Mouse (Mus musculus) kidney, postnatal 0 days (tissue): ENCODE measurements around the gene Rap2b. TPM values are rescaled to one million over a fixed set of nuclear protein-coding genes. Genes with fewer than 3 reads are reported as not detected.

ENCODE experiments used
- ATAC-seq: fragments of 200-750 bp; cut with Nextera tagmentation; replicated peaks from 2 replicates; pipeline ENCODE4 v1.8.0; 2017; ENCODE audit warnings: low read depth, moderate number of reproducible peaks, moderate TSS enrichment, moderate library complexity; ENCODE audit not compliant: low FRiP score
- DNase-seq: peaks from one replicate; pipeline ENCODE4 v3.0.0-alpha.2; 2016; ENCODE audit warnings: low spot score
- H3K27ac ChIP-seq: fragments of 300-500 bp; sonication (generic); 2 replicates; pipeline ENCODE4 v1.5.1; 2014; ENCODE audit warnings: mild to moderate bottlenecking
- H3K27me3 ChIP-seq: fragments of 300-500 bp; sonication (generic); 2 replicates; pipeline ENCODE4 v1.6.1; 2014; ENCODE audit warnings: low read length, mixed read lengths; ENCODE audit not compliant: insufficient read depth
- H3K36me3 ChIP-seq: fragments of 300-500 bp; sonication (generic); 2 replicates; pipeline ENCODE4 v1.6.1; 2014; ENCODE audit warnings: low read length, mixed read lengths; ENCODE audit not compliant: insufficient read depth
- H3K4me1 ChIP-seq: fragments of 300-500 bp; sonication (generic); replicated peaks from 2 replicates; pipeline ENCODE4 v1.6.1; 2014; ENCODE audit warnings: antibody characterized with exemption, low read length, mixed read lengths; ENCODE audit not compliant: insufficient read depth
- H3K4me2 ChIP-seq: fragments of 300-500 bp; sonication (generic); 2 replicates; pipeline ENCODE4 v1.6.1; 2014; ENCODE audit warnings: mild to moderate bottlenecking, low read length, moderate library complexity, mixed read lengths
- H3K4me3 ChIP-seq: fragments of 300-500 bp; sonication (generic); replicated peaks from 2 replicates; pipeline ENCODE4 v1.5.1; 2014; ENCODE audit warnings: low read depth, low read length
- H3K9ac ChIP-seq: fragments of 300-500 bp; sonication (generic); 2 replicates; pipeline ENCODE4 v1.6.1; 2014; ENCODE audit warnings: low read depth, low read length
- H3K9me3 ChIP-seq: fragments of 300-500 bp; sonication (generic); replicated peaks from 2 replicates; pipeline ENCODE4 v1.6.1; 2016; ENCODE audit warnings: low read length, inconsistent platforms, mixed read lengths
- CTCF ChIP-seq: IDR thresholded peaks from 2 replicates; pipeline ENCODE4 v1.5.1; 2016; ENCODE audit warnings: antibody characterized with exemption, low read depth, mild to moderate bottlenecking, moderate library complexity
- WGBS: fragments of 180-500 bp; shearing (Covaris S2); extraction: QIAGEN DNeasy Blood & Tissue Kit; methylation state at CpG from one replicate; pipeline ENCODE4 v1.1.7; 2014; 5-methylcytosine and 5-hydroxymethylcytosine counted together
- polyA plus RNA-seq: library from polyadenylated mRNA; unstranded; fragments of >200 nt; fragmentation: Nextera tagmentation; extraction: Ambion mirVana; gene quantifications from 2 replicates; pipeline ENCODE4 v1.2.1, GENCODE M21; 2015

Rap2b gene
- polyA plus RNA-seq, 1 experiment from 2014 or later, result 8.6 TPM

- H3K4me2 ChIP-seq, result no peak overlapping the region
- H3K27ac ChIP-seq, result no peak overlapping the region
- TF ChIP-seq CTCF, result no peak
- no peak overlapping the region for H3K9ac ChIP-seq
- WGBS, result 74% methylated on average over 7 of the region's 7 CpGs
- ATAC-seq (no peak), DNase-seq (no peak)
- no peaks in the 10 kb centered on the region for H3K36me3 ChIP-seq
- no peaks in the 10 kb centered on the region for H3K4me1 ChIP-seq
- H3K27me3 ChIP-seq, result no peaks in the 10 kb centered on the region
- no peak overlapping the region for H3K4me3 ChIP-seq
- H3K9me3 ChIP-seq, result no peaks in the 10 kb centered on the region
These were observed 17.4 kb upstream of the Rap2b start for GRCm38 (mm10) chr3:61344031-61344430.

GRCm38 (mm10) chr3:61345636-61346035 lies 15.8 kb upstream of the Rap2b start:
- Histone ChIP-seq H3K4me3 (no peak overlapping the region), H3K4me2 (no peak overlapping the region), H3K36me3 (no peaks in the 10 kb centered on the region), H3K9me3 (no peaks in the 10 kb centered on the region), H3K9ac (no peak overlapping the region), H3K27me3 (no peaks in the 10 kb centered on the region), H3K27ac (no peak overlapping the region), H3K4me1 (no peaks in the 10 kb centered on the region)
- 14% methylated on average over 1 of the region's 1 CpGs for WGBS
- DNase-seq, result no peak
- no peak for TF ChIP-seq CTCF
- ATAC-seq, result no peak

GRCm38 (mm10) chr3:61348036-61348614 lies 13.3 kb upstream of the Rap2b start:
- Histone ChIP-seq H3K9me3 (no peaks in the 10 kb centered on the region), H3K4me3 (no peak overlapping the region), H3K36me3 (no peaks in the 10 kb centered on the region), H3K4me2 (no peak overlapping the region), H3K27ac (no peak overlapping the region), H3K4me1 (no peaks in the 10 kb centered on the region), H3K9ac (no peak overlapping the region), H3K27me3 (no peaks in the 10 kb centered on the region)
- no peak for DNase-seq
- 73% methylated on average over 4 of the region's 4 CpGs for WGBS
- TF ChIP-seq CTCF, result no peak
- ATAC-seq, result no peak

- ATAC-seq (no peak), DNase-seq (no peak)
- no peak overlapping the region for H3K9ac ChIP-seq
- no peaks in the 10 kb centered on the region for H3K36me3 ChIP-seq
- no peaks in the 10 kb centered on the region for H3K27me3 ChIP-seq
- no peak overlapping the region for H3K27ac ChIP-seq
- no peak for TF ChIP-seq CTCF
- H3K4me1 ChIP-seq, result no peaks in the 10 kb centered on the region
- 52% methylated on average over 1 of the region's 1 CpGs for WGBS
- no peak overlapping the region for H3K4me2 ChIP-seq
- no peak overlapping the region for H3K4me3 ChIP-seq
- H3K9me3 ChIP-seq, result no peaks in the 10 kb centered on the region
These were observed 12.0 kb upstream of the Rap2b start for GRCm38 (mm10) chr3:61349433-61349832.

GRCm38 (mm10) chr3:61355464-61355863 lies 6.0 kb upstream of the Rap2b start:
- ATAC-seq, result no peak
- Histone ChIP-seq H3K4me3 (no peak overlapping the region), H3K27me3 (no peaks in the 10 kb centered on the region), H3K9ac (no peak overlapping the region), H3K27ac (no peak overlapping the region), H3K4me2 (no peak overlapping the region), H3K9me3 (no peaks in the 10 kb centered on the region), H3K36me3 (no peaks in the 10 kb centered on the region), H3K4me1 (no peaks in the 10 kb centered on the region)
- 68% methylated on average over 1 of the region's 1 CpGs for WGBS
- TF ChIP-seq CTCF, result no peak
- DNase-seq, result no peak

- H3K27me3 ChIP-seq, result no peaks in the 10 kb centered on the region
- no peak for ATAC-seq
- no peak overlapping the region for H3K4me2 ChIP-seq
- H3K4me3 ChIP-seq, result no peak overlapping the region
- peak; percentile 36 for DNase-seq
- no peak for TF ChIP-seq CTCF
- WGBS, result 53% methylated on average over 6 of the region's 6 CpGs
- H3K4me1 ChIP-seq, result no peaks in the 10 kb centered on the region
- H3K27ac ChIP-seq, result no peak overlapping the region
- H3K9ac ChIP-seq, result no peak overlapping the region
- no peaks in the 10 kb centered on the region for H3K9me3 ChIP-seq
- no peaks in the 10 kb centered on the region for H3K36me3 ChIP-seq
These were observed 3.3 kb upstream of the Rap2b start for GRCm38 (mm10) chr3:61358107-61358506.

GRCm38 (mm10) chr3:61358756-61359293 lies 2.6 kb upstream of the Rap2b start:
- DNase-seq (peak; percentile 54), ATAC-seq (no peak)
- 31% methylated on average over 7 of the region's 7 CpGs for WGBS
- Histone ChIP-seq H3K27ac (no peak overlapping the region), H3K36me3 (no peaks in the 10 kb centered on the region), H3K4me2 (no peak overlapping the region), H3K9ac (no peak overlapping the region), H3K9me3 (no peaks in the 10 kb centered on the region), H3K27me3 (no peaks in the 10 kb centered on the region), H3K4me1 (no peaks in the 10 kb centered on the region), H3K4me3 (no peak overlapping the region)
- TF ChIP-seq CTCF, result no peak
